Mouse (Mus musculus): ENCODE measurements at regions not wholly inside any gene's neighbourhood (a gene's known extent, or its start where the extent isn't known, plus 50 kb on each side); places are given as distances from the start of the nearest gene placed in this dataset.

DNA sequence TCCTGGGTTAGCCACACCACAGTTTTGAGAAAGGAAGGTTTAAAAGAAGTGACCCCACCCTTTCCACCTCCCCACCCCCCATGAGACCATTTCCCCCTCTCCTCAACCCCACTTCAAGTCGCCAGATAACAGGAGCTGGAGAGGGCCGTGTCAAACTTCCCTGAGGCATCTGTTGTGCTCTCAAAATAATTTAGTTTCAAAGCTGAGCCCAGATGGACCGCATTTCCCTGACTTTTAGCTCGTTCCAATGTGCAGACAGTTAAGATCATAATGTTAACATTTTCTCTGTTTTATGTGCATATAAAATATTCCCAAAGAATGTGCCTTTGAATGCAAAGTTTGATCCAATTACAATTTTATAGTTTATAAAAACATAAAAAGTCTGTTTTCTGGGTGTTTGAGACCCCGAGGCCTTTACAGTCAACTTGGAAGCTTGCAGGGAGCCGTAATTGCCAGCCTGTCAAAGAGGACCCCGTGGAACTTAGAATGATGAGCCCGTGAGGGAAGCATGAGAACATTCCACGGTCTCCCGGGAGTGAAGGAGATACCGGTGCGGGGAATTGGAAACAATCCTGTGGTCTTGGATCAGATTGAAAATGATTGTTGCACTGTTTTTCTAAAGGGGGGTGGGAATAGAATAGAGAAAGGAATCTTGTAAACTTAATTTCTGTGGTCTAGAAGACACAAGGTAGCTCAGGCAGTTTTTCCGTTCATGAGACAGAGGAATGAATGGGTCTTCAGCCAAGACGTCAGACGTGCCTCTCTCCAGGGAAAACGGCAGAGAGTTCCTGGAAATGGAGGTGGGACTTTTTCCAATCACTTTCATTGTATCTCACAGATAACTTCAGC, 903.3 kb downstream of the Mrps31 start:
- DNase-seq (ENCODE audit: low spot score), result no peak

DNA sequence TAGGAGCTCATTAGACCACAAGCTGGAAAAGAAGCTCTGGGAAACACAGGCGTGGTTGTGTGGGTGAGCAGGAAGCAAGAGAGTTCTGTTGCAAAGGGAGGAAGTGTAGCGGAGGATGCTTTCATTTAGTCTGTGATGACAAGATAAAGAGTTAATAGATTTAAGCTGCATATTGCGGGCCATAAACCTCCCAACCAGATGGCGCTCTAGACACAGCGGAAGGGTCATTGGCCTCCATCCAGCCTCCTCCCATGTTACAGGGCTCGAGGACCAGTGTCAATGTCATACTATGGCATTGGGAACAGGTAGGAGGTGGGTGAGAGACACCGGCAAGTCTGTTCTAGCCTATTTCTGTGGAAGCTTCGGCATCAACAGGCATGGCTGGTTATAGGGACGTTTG, 908.4 kb downstream of the Mrps31 start:
- peak; percentile 53 for DNase-seq (ENCODE audit: low spot score)

DNA sequence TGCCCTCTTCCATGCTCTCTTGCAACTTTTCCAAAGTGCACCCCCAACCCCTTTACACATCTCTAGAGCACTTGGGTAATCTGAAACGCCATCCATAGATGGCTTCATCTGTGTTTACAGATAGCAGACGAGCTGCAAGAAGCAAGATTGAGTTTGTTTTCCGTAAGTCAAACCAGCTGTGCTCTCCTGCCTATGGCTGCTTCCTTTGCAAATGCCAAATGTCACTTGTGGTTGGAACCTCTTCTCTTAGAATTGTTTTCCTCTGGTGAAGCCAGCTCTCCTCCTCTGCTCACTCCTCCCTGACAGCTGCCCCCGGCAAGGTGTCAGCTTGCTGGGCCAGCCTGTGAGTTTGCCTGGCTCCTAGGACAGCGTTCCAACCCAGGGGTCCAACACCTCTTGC, 910.0 kb downstream of the Mrps31 start:
- peak; percentile 17 for DNase-seq (ENCODE audit: low spot score)

DNA sequence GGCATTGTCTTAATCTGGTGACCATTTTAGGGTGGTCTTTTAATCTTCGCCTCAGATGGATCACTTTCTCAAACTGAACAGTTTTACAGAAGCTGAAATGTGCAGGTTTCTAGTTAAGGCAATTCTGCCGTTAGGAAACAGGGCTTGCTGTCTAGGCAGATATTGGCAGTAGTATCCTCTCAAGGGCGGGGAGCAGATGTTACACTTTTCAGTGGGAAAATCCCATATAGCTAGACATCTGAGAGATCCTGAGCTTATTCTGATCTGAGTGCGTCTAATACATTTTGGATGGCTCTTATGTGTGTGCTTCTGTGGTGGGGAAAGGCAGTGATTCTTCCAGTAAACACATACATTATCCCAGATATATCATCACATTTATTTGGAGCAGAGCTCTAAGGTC, 916.1 kb downstream of the Mrps31 start:
- DNase-seq (ENCODE audit: low spot score), result no peak

DNA sequence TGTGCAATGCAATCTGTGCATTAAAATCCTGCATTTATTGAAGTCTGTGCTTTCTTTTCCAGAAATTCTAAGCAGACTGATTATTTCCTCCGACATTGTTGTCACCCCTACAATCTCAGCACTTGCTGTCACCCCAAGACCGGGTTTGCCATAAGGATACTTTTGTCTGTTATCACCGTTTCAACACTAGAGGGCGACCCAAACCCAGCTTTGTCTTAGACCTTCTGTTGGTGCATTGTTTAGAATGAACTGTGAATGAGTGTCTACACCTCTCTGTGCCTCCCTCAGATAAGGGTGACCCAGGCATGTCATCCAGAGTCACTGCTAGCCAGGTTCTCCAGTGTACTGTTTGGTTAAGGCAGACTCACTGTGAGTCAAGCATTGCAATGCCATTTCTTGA, 933.0 kb downstream of the Mrps31 start:
- DNase-seq (ENCODE audit: low spot score), result peak; percentile 84

DNA sequence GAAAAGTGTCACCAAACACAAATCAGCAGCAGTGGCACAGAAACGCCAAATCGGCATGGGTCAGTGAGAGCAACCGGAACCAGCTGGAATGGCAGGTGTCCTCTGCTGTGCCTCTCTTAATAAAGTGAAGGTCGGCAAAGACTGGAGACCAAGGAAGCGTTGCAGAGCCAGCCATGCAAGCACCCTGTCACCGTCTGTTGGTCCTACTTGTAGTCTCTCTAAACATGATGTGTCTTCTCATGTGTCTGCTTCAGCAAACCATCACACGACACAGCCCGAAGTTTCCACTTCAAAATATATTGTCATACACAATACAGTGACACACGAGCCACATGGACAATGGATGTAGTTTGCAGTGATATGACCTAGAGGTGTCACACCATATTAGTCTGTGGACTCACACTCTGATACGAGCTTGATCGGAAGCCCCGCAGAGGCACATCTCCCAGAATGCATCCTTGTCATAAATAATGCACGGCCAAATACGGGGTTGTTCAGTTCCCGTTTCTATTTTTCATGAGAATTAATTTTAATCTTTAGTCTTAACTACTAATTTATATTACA, 940.3 kb downstream of the Mrps31 start:
- no peak for DNase-seq (ENCODE audit: low spot score)

DNA sequence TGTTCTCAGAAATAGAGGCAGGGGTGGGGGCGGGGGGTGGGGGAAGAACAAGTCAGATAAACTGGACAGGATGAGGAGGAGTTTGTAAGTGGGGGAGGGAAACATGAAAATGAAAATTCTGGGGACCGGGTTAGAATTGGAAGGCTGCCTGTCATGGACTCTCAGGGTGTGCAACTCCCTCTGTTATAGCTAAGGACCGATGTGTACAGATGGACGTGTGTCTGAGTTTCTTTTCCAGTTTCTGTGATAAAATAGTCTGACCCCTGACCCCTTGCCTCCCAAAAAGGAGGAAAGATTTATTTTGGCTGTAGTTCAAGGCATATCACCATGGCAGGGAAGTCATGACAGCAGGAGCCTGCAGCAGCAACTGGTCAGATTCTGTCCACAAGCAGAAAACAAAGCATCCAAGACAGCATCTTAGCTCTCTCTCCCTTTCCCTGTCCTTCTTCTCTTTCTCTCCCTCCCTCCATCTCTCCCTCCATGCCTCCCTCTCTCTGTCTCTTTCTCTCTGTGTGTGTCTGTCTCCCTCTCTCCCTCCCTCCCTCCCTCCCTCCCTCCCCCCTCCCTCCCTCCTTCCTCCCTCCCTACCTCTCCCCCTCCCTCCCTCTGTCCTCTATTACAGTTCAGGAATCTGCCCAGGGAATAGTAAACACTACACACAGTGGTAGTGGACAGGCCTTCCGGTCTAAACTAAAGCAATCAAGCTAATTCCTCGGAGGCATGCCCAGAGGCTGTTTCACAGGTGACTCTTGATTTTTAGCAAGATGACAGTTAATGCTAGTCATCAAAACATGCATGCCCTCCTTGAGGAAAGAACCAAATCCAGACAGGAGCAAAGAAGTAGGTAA, 941.3 kb downstream of the Mrps31 start:
- peak; percentile 36 for DNase-seq (ENCODE audit: low spot score)

DNA sequence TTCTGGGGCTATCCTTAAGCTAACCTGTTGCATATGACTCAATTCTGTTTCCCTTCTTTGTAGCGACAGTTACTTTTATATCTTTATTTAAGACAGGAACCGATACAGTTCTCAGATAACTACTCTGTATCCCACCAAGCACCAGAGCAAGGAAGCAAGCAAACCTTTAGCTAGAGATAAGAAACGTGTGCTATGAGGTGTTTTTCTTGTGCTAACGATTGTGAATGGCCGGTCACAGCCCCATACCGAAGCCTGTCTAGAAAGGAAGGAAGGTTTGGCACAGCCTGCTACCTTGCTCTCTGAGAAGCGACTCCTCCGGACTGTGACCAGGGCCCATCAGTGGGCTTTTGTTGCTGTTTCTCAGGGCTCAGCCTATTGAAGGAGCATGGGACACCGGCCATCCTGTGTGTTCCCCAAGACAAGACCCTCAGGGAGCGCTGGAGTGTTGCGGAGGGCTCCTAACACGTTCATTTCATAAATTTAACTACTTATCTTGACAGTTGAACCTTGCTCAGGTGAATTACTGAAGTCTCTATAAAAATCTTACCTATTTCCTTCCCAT, 949.0 kb downstream of the Mrps31 start:
- DNase-seq (ENCODE audit: low spot score), result peak; percentile 37

DNA sequence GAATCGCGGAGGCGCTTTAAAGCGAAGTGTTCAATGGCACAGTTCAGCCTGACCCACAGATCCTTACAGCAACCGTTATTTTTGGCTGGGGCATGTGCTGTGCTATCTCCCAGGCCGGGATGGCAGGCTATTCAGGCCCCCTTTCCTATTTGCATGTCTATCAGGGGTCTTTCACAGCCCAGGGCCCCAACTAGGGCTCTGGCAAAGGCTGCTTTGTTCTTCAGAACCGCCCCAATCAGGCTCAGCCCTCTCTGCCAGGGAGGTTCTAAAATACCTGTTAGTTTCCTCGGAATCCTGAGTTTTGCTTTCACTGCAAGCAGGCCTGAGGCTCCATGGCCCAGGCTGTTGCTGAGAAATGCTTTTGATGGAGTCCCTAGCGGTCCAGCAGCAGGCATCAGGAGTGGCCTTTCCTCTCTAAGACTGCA, 949.7 kb downstream of the Mrps31 start:
- DNase-seq (ENCODE audit: low spot score), result peak; percentile 79
